Mouse (Mus musculus) liver, embryonic 11.5 days (tissue): ENCODE results near the gene Rapgefl1. TPM values are rescaled to one million over a fixed set of nuclear protein-coding genes. Genes with fewer than 3 reads are reported as not detected.

ENCODE experiments used
- ATAC-seq: fragments of 200-750 bp; cut with Nextera tagmentation; replicated peaks from 2 replicates; pipeline ENCODE4 v1.8.0; 2017; ENCODE audit warnings: moderate number of reproducible peaks, mild to moderate bottlenecking, moderate TSS enrichment, moderate library complexity; ENCODE audit not compliant: low FRiP score
- DNase-seq: peaks from one replicate; pipeline ENCODE4 v3.0.0-alpha.2; 2017; ENCODE audit warnings: low spot score
- H3K27ac ChIP-seq: fragments of 300-500 bp; sonication (generic); 2 replicates; pipeline ENCODE4 v1.5.1; 2014; ENCODE audit warnings: mild to moderate bottlenecking, low read depth, low read length, control low read depth
- H3K27me3 ChIP-seq: fragments of 300-500 bp; sonication (generic); replicated peaks from 2 replicates; pipeline ENCODE4 v1.6.1; 2014; ENCODE audit warnings: low read length, mixed read lengths; ENCODE audit not compliant: control insufficient read depth, insufficient read depth
- H3K36me3 ChIP-seq: fragments of 300-500 bp; sonication (generic); 2 replicates; pipeline ENCODE4 v1.6.1; 2014; ENCODE audit warnings: mild to moderate bottlenecking, low read length, moderate library complexity, mixed read lengths; ENCODE audit not compliant: control insufficient read depth, insufficient read depth
- H3K4me1 ChIP-seq: fragments of 300-500 bp; sonication (generic); replicated peaks from 2 replicates; pipeline ENCODE4 v1.6.1; 2014; ENCODE audit warnings: low read length, mixed read lengths; ENCODE audit not compliant: control insufficient read depth, insufficient read depth
- H3K4me2 ChIP-seq: fragments of 300-500 bp; sonication (generic); 2 replicates; pipeline ENCODE4 v1.6.1; 2014; ENCODE audit warnings: mild to moderate bottlenecking, control low read depth, moderate library complexity
- H3K4me3 ChIP-seq: fragments of 300-500 bp; sonication (generic); 2 replicates; pipeline ENCODE4 v1.5.1; 2014; ENCODE audit warnings: low read depth, low read length, control low read depth
- H3K9ac ChIP-seq: fragments of 300-500 bp; sonication (generic); 2 replicates; pipeline ENCODE4 v1.6.1; 2014; ENCODE audit warnings: low read depth, low read length, control low read depth
- H3K9me3 ChIP-seq: fragments of 300-500 bp; sonication (generic); 2 replicates; pipeline ENCODE4 v1.6.1; 2016; ENCODE audit warnings: low read length, inconsistent platforms, mixed read lengths; ENCODE audit not compliant: control insufficient read depth
- WGBS: fragments of 180-500 bp; shearing (Covaris S2); extraction: QIAGEN DNeasy Blood & Tissue Kit; methylation state at CpG from one replicate; pipeline ENCODE4 v1.1.7; 2014; 5-methylcytosine and 5-hydroxymethylcytosine counted together
- polyA plus RNA-seq: library from polyadenylated mRNA; unstranded; fragments of >200 nt; fragmentation: Nextera tagmentation; extraction: Ambion mirVana; gene quantifications from 2 replicates; pipeline ENCODE4 v1.2.1, GENCODE M21; 2014

Rapgefl1 gene
- polyA plus RNA-seq, 1 experiment from 2014 or later = 0.55 TPM

GRCm38 (mm10) chr11:98873900-98874299 is 37.3 kb downstream of the Rapgefl1 start:
- no peaks in the 10 kb centered on the region for H3K27me3 ChIP-seq
- peaks cover 5% of the 10 kb centered on the region; the same call in 1 of the 2 replicates for H3K36me3 ChIP-seq
- 82% methylated on average over 9 of the region's 9 CpGs for WGBS
- H3K9ac ChIP-seq = no peak overlapping the region
- H3K4me3 ChIP-seq = no peak overlapping the region
- no peaks in the 10 kb centered on the region for H3K9me3 ChIP-seq
- no peak; the same call in 1 of the 2 replicates for ATAC-seq
- no peak for DNase-seq
- no peak overlapping the region for H3K4me2 ChIP-seq
- peaks cover 5% of the 10 kb centered on the region; the same call in 1 of the 2 replicates for H3K4me1 ChIP-seq
- H3K27ac ChIP-seq = no peak overlapping the region

GRCm38 (mm10) chr11:98877001-98877400 is 40.4 kb downstream of the Rapgefl1 start:
- WGBS = 87% methylated on average over 9 of the region's 9 CpGs
- Histone ChIP-seq H3K9ac (no peak overlapping the region), H3K27me3 (no peaks in the 10 kb centered on the region), H3K4me2 (no peak overlapping the region), H3K4me3 (no peak overlapping the region), H3K9me3 (no peaks in the 10 kb centered on the region), H3K36me3 (peaks cover 8% of the 10 kb centered on the region; the same call in 1 of the 2 replicates), H3K4me1 (peaks cover 5% of the 10 kb centered on the region; the same call in 1 of the 2 replicates), H3K27ac (no peak overlapping the region)
- no peak for ATAC-seq
- DNase-seq = no peak

GRCm38 (mm10) chr11:98887703-98888102 is 51.1 kb downstream of the Rapgefl1 start:
- H3K36me3 ChIP-seq = peaks cover 54% of the 10 kb centered on the region
- no peak overlapping the region for H3K4me3 ChIP-seq
- H3K4me2 ChIP-seq = no peak overlapping the region
- no peaks in the 10 kb centered on the region for H3K27me3 ChIP-seq
- H3K9ac ChIP-seq = no peak overlapping the region
- 96% methylated on average over 3 of the region's 3 CpGs for WGBS
- H3K9me3 ChIP-seq = no peaks in the 10 kb centered on the region
- H3K27ac ChIP-seq = no peak overlapping the region
- no peak for DNase-seq
- ATAC-seq = no peak
- H3K4me1 ChIP-seq = 0 out of 2 replicates have a peak, but pooled peaks cover 3% of the 10 kb centered on the region

- H3K4me3 ChIP-seq = no peak overlapping the region
- no peaks in the 10 kb centered on the region for H3K27me3 ChIP-seq
- no peak overlapping the region for H3K9ac ChIP-seq
- 87% methylated on average over 4 of the region's 4 CpGs for WGBS
- ATAC-seq = no peak
- H3K9me3 ChIP-seq = no peaks in the 10 kb centered on the region
- H3K4me1 ChIP-seq = 0 out of 2 replicates have a peak, but pooled peaks cover 3% of the 10 kb centered on the region
- no peak overlapping the region for H3K4me2 ChIP-seq
- peaks cover 66% of the 10 kb centered on the region for H3K36me3 ChIP-seq
- no peak overlapping the region for H3K27ac ChIP-seq
- no peak for DNase-seq
Measured at GRCm38 (mm10) chr11:98889077-98889476, 52.5 kb downstream of the Rapgefl1 start.

GRCm38 (mm10) chr11:98889977-98890376 is 53.4 kb downstream of the Rapgefl1 start:
- WGBS = 84% methylated on average over 5 of the region's 5 CpGs
- ATAC-seq = no peak

GRCm38 (mm10) chr11:98892426-98892825 is 55.8 kb downstream of the Rapgefl1 start:
- Histone ChIP-seq H3K36me3 (peaks cover 67% of the 10 kb centered on the region), H3K27ac (no peak overlapping the region), H3K9ac (no peak overlapping the region), H3K4me2 (no peak overlapping the region), H3K4me3 (no peak overlapping the region), H3K9me3 (no peaks in the 10 kb centered on the region), H3K27me3 (no peaks in the 10 kb centered on the region), H3K4me1 (0 out of 2 replicates have a peak, but pooled peaks cover 3% of the 10 kb centered on the region)
- 81% methylated on average over 5 of the region's 5 CpGs for WGBS
- ATAC-seq (no peak), DNase-seq (no peak)

More at GRCm38 (mm10) chr11:98889977-98890376, 53.4 kb downstream of the Rapgefl1 start:
- H3K9me3 ChIP-seq = no peaks in the 10 kb centered on the region
- no peak overlapping the region for H3K9ac ChIP-seq
- H3K27me3 ChIP-seq = no peaks in the 10 kb centered on the region
- no peak for DNase-seq
- H3K27ac ChIP-seq = no peak overlapping the region
- H3K4me2 ChIP-seq = no peak overlapping the region
- H3K36me3 ChIP-seq = peaks cover 63% of the 10 kb centered on the region
- H3K4me3 ChIP-seq = no peak overlapping the region
- 0 out of 2 replicates have a peak, but pooled peaks cover 3% of the 10 kb centered on the region for H3K4me1 ChIP-seq

- H3K27me3 ChIP-seq = no peaks in the 10 kb centered on the region
- DNase-seq = no peak
- ATAC-seq = no peak
- H3K9ac ChIP-seq = peak overlapping the region; percentile 18; the same call in 1 of the 2 replicates
- WGBS = 58% methylated on average over 12 of the region's 12 CpGs
- peak overlapping the region; percentile 6; the same call in 1 of the 2 replicates for H3K4me2 ChIP-seq
- no peak overlapping the region; the same call in 1 of the 2 replicates for H3K4me3 ChIP-seq
- H3K27ac ChIP-seq = peak overlapping the region; percentile 49; the same call in 1 of the 2 replicates
- peaks cover 38% of the 10 kb centered on the region for H3K36me3 ChIP-seq
- H3K4me1 ChIP-seq = peaks cover 41% of the 10 kb centered on the region
- no peaks in the 10 kb centered on the region for H3K9me3 ChIP-seq
Measured at GRCm38 (mm10) chr11:98900529-98901125, 64.0 kb downstream of the Rapgefl1 start.

- H3K36me3 ChIP-seq = peaks cover 24% of the 10 kb centered on the region
- no peaks in the 10 kb centered on the region for H3K9me3 ChIP-seq
- peak overlapping the region; percentile 53; the same call in 1 of the 2 replicates for H3K27ac ChIP-seq
- H3K4me1 ChIP-seq = peaks cover 50% of the 10 kb centered on the region
- 41% methylated on average over 10 of the region's 10 CpGs for WGBS
- DNase-seq = no peak
- H3K4me2 ChIP-seq = peak overlapping the region; percentile 20; the same call in 1 of the 2 replicates
- 0 out of 2 replicates have a peak overlapping the region, but pooled peaks have one; percentile 0 for H3K4me3 ChIP-seq
- 0 out of 2 replicates have a peak overlapping the region, but pooled peaks have one; percentile 25 for H3K9ac ChIP-seq
- no peak for ATAC-seq
- no peaks in the 10 kb centered on the region for H3K27me3 ChIP-seq
Measured at GRCm38 (mm10) chr11:98902621-98903245, 66.1 kb downstream of the Rapgefl1 start.
